Comparison of ENCODE assay signal across 15 mouse cellular contexts in genomic region chr7:45048923-45049657, GRCm38 (mm10). TPM values are rescaled to one million over a fixed set of nuclear protein-coding genes. Genes with fewer than 3 reads are reported as not detected.
DNase-seq lines count a peak whose midpoint lies in the region; TF ChIP-seq lines count a peak whose summit lies in the region.
"Had no signal": no experiment of that assay in that cellular context is flagged by ENCODE, and none has a peak within 500 bp of the region (broad histone marks: within the 10 kb centered on the region; RNA-seq: fewer than 3 reads in every experiment).

No protein-coding gene starts in this region.

- peaks cover 25% of the 10 kb centered on the region for H3K36me3 ChIP-seq in ES-Bruce4 (ENCODE audit: control insufficient read depth, insufficient read depth, low read length, poor library complexity, severe bottlenecking)

- H3K4me3 ChIP-seq in gastrocnemius, adult 2 months, result no peak overlapping the region
- no peak overlapping the region for H3K4me3 ChIP-seq in ES-Bruce4 (ENCODE audit: low read depth, low read length)
- H3K4me3 ChIP-seq: stomach, embryonic 15.5 days had no signal

- no peak for TF ChIP-seq CTCF in gastrocnemius, adult 2 months (IDR thresholded peaks at IDR 0.05)
- no peak for TF ChIP-seq CTCF in ES-Bruce4 (IDR thresholded peaks at IDR 0.05; ENCODE audit: low read depth, low read length)

- DNase-seq in gastrocnemius, adult 2 months, result peak; percentile 69
- no peak for DNase-seq in gastrocnemius, adult 8-10 months (ENCODE audit: low spot score in 2 of 2)
- peak; percentile 62 to 63 for DNase-seq in heart, postnatal 14 days
- no peak for DNase-seq in heart, postnatal 4 days
- peak; percentile 44 for DNase-seq in gastrocnemius, postnatal 25 days
- no peak for DNase-seq in left cerebral cortex, adult 9 months (ENCODE audit: low spot score in 2 of 2)
- DNase-seq in adipocyte (ENCODE audit: low spot score), result no peak
- DNase-seq: adrenal gland, adult 8-10 months; B cell, adult 2 months; kidney, adult 2 months; kidney, postnatal 14 days; lung, adult 18-20 months; lung, postnatal 14 days had no signal

- TF ChIP-seq POLR2A in ES-Bruce4 (IDR thresholded peaks at IDR 0.05; ENCODE audit: insufficient read depth, low read length), result no peak

- peak overlapping the region; percentile 20 for H3K27ac ChIP-seq in gastrocnemius, adult 2 months
- H3K27ac ChIP-seq in ES-Bruce4 (ENCODE audit: insufficient read depth, low read length), result no peak overlapping the region
- H3K27ac ChIP-seq: stomach, embryonic 15.5 days had no signal

- H3K9me3 ChIP-seq in ES-Bruce4 (replicated peaks; ENCODE audit: control insufficient read depth, insufficient read depth, low read length, poor library complexity, severe bottlenecking), result no peaks in the 10 kb centered on the region
- H3K9me3 ChIP-seq: stomach, embryonic 15.5 days had no signal

- TF ChIP-seq EP300 in ES-Bruce4 (IDR thresholded peaks at IDR 0.05; ENCODE audit: insufficient read depth, low read depth, low read length), result no peak

- H3K27me3 ChIP-seq in ES-Bruce4 (ENCODE audit: control insufficient read depth, insufficient read depth, low read length, poor library complexity, severe bottlenecking), result no peaks in the 10 kb centered on the region
- H3K27me3 ChIP-seq: stomach, embryonic 15.5 days had no signal

- intact Hi-C loops in gastrocnemius, adult 2 months (cut with DNase I), result no loop called here
- intact Hi-C loops in heart, postnatal 14 days (cut with DNase I), result no loop called here

- 0 out of 2 replicates have a peak overlapping the region, but pooled peaks have one; percentile 15 for H3K9ac ChIP-seq in ES-Bruce4 (ENCODE audit: low read depth, poor library complexity, severe bottlenecking)
- H3K9ac ChIP-seq: stomach, embryonic 15.5 days had no signal

- H3K4me1 ChIP-seq in ES-Bruce4 (ENCODE audit: control insufficient read depth, insufficient read depth, low read length), result peaks cover 5% of the 10 kb centered on the region

RNA-seq across cellular contexts. Expression of gene Prr12, which starts 3.6 kb away (rescaled TPM):
- 10 to 100 TPM; 12.8 to 16.1 TPM for total RNA-seq in gastrocnemius, adult 2 months (2021)
- 10 to 100 TPM; 15.3 to 17.5 (median 15.9) TPM for total RNA-seq in gastrocnemius, adult 8-10 months (2022)
- total RNA-seq in heart, postnatal 14 days (2021), result 10 to 100 TPM; 27.2 to 28.3 TPM
- total RNA-seq in heart, postnatal 4 days (2021), result 10 to 100 TPM; 35.4 to 36.7 TPM
- 35.0 and 35.5 TPM in 2 replicates for polyA plus RNA-seq in ES-Bruce4 (2011; ENCODE audit: insufficient read depth, insufficient read length, low read depth, missing spikeins)
- 10 to 100 TPM; 14.1 to 16.1 TPM for total RNA-seq in gastrocnemius, postnatal 25 days (2021)

RNA-seq across cellular contexts. Expression of gene Nosip, which starts 13.1 kb away (rescaled TPM):
- 10 to 100 TPM; 30.2 to 32.9 TPM for total RNA-seq in gastrocnemius, adult 2 months (2021)
- 10 to 100 TPM; 24.5 to 31.0 (median 28.2) TPM for total RNA-seq in gastrocnemius, adult 8-10 months (2022)
- 10 to 100 TPM; 27.7 to 33.7 TPM for total RNA-seq in heart, postnatal 14 days (2021)
- 10 to 100 TPM; 31.7 to 34.6 TPM for total RNA-seq in heart, postnatal 4 days (2021)
- 58.1 and 62.4 TPM in 2 replicates for polyA plus RNA-seq in ES-Bruce4 (2011; ENCODE audit: insufficient read depth, insufficient read length, low read depth, missing spikeins)
- total RNA-seq in gastrocnemius, postnatal 25 days (2021), result 10 to 100 TPM; 30.8 to 31.6 TPM

RNA-seq across cellular contexts. Expression of gene Prrg2, which starts 13.4 kb away (rescaled TPM):
- total RNA-seq in gastrocnemius, adult 2 months (2021), result 10 to 100 TPM in 1 of 2 experiments, 1 to 10 TPM in 1; 8.1 to 11.0 TPM
- 10 to 100 TPM in 2 of 4 experiments, 1 to 10 TPM in 2; 7.2 to 13.3 (median 10.6) TPM for total RNA-seq in gastrocnemius, adult 8-10 months (2022)
- 10 to 100 TPM; 11.1 to 11.4 TPM for total RNA-seq in heart, postnatal 14 days (2021)
- 10 to 100 TPM in 1 of 2 experiments, 1 to 10 TPM in 1; 9.5 to 10.2 TPM for total RNA-seq in heart, postnatal 4 days (2021)
- polyA plus RNA-seq in ES-Bruce4 (2011; ENCODE audit: insufficient read depth, insufficient read length, low read depth, missing spikeins), result 7.7 and 12.0 TPM in 2 replicates
- total RNA-seq in gastrocnemius, postnatal 25 days (2021), result 1 to 10 TPM; 6.9 to 9.1 TPM

RNA-seq across cellular contexts. Expression of gene Rras, which starts 31.3 kb away (rescaled TPM):
- 10 to 100 TPM; 22.6 to 25.5 TPM for total RNA-seq in gastrocnemius, adult 2 months (2021)
- 10 to 100 TPM; 20.1 to 25.7 (median 21.3) TPM for total RNA-seq in gastrocnemius, adult 8-10 months (2022)
- 10 to 100 TPM; 60.7 to 62.8 TPM for total RNA-seq in heart, postnatal 14 days (2021)
- 10 to 100 TPM; 71.2 to 73.4 TPM for total RNA-seq in heart, postnatal 4 days (2021)
- 72.4 and 80.4 TPM in 2 replicates for polyA plus RNA-seq in ES-Bruce4 (2011; ENCODE audit: insufficient read depth, insufficient read length, low read depth, missing spikeins)
- 10 to 100 TPM; 22.5 to 30.6 TPM for total RNA-seq in gastrocnemius, postnatal 25 days (2021)

RNA-seq across cellular contexts. Expression of gene Scaf1, which starts 32.9 kb away (rescaled TPM):
- 10 to 100 TPM; 41.7 to 44.3 TPM for total RNA-seq in gastrocnemius, adult 2 months (2021)
- 10 to 100 TPM; 43.2 to 50.7 (median 48.4) TPM for total RNA-seq in gastrocnemius, adult 8-10 months (2022)
- total RNA-seq in heart, postnatal 14 days (2021), result 10 to 100 TPM; 53.8 to 56.1 TPM
- 10 to 100 TPM; 78.5 to 80.3 TPM for total RNA-seq in heart, postnatal 4 days (2021)
- polyA plus RNA-seq in ES-Bruce4 (2011; ENCODE audit: insufficient read depth, insufficient read length, low read depth, missing spikeins), result 64.2 and 73.2 TPM in 2 replicates
- 10 to 100 TPM; 35.8 to 38.1 TPM for total RNA-seq in gastrocnemius, postnatal 25 days (2021)

Comparison
In these comparisons a context has a peak if more than half of its experiments do, and no peak if none do; other contexts are left out.
1. DNase-seq: peak in gastrocnemius, adult 2 months (single experiment), heart, postnatal 14 days (2 of 2) and gastrocnemius, postnatal 25 days (single experiment); none in gastrocnemius, adult 8-10 months (0 of 2), heart, postnatal 4 days (single experiment), left cerebral cortex, adult 9 months (0 of 2) and adipocyte (single experiment).